Mouse (Mus musculus): ENCODE measurements around the gene Ucn.

Gene Ucn

GRCm38 (mm10) chr5:31138241-31138967 is at the start of gene Ucn:
Gene Ucn, minus strand, starts transcription at chr5:31138829.
- no peak for DNase-seq (ENCODE audit: low spot score)

- no peak for DNase-seq (ENCODE audit: low spot score)
Measured at GRCm38 (mm10) chr5:31183678-31184077, 45.0 kb upstream of the Ucn start.

GRCm38 (mm10) chr5:31181183-31181770 is 42.6 kb upstream of the Ucn start:
- no peak for DNase-seq (ENCODE audit: low spot score)

DNA sequence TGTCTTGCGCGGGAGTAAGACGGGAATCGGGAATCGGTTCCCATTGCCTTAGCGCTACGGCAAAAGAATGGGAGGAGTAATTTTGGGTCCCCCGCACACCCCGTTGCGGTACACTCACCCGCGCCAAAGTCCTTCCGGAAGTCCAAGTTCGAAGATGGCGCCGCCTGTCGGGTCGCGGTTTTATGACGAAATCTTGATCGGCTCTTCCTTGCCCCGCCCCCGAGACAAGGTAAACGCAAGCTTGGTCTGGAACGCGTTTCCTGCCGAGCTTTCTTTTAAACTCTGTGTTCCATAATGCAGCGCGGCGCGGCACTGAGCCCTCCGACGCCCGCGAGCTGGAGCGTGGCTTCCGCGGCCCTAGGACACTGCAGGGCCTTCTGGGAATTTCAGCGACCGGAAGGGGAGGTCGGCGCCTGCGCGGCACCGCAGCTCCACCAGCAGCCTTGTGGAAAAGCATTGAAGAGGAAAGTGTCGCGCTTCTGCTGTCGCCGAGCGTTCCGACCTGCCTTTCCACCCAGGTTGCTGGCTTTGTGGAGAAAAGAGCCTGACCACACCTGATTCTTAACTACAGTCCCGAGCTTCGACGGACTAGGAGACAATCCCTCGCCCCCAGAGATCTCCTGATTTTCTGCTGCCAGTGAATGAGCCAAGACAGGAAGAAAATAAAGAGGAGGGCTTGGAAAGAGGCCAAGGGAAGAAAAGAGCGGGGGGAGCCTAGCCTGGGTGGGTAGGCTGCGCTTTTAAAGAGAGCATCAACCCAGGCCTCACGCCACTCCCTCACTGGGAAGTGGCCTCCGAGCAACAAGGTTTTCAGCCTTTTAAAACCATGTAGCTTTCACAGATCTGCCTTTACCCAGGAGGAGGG is 41.4 kb upstream of the Ucn start, which contains the start of the genes Gm29609 and Gtf3c2:
Gene Gm29609 (minus strand): TSS at position 146 of the 865 bp plus-strand sequence.
Gene Gtf3c2 (minus strand): TSS at position 379 of the 865 bp plus-strand sequence.
- peak; percentile 97 for DNase-seq (ENCODE audit: low spot score)

- no peak for DNase-seq (ENCODE audit: low spot score)
Measured at GRCm38 (mm10) chr5:31179301-31179765, 40.7 kb upstream of the Ucn start.

DNA sequence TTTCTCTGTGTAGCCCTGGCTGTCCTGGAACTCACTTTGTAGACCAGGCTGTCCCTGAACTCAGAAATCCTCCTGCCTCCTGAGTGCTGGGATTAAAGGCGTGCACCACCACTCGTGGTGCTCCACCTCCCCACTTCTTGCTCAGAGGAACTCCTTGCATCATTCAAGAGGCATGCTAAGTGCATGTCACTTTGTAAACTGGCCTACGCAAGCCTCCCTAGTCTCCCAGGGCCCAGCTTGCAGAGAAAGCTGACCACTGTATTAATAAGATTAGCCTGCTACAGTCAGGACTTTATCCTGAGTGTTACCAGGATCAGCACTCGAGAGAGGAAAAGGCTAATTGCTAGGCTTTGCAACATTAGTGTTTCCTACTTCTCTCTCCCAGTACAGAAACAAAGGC is 30.0 kb upstream of the Ucn start:
- DNase-seq (ENCODE audit: low spot score): no peak

GRCm38 (mm10) chr5:31164878-31165277 is 26.2 kb upstream of the Ucn start:
- no peak for DNase-seq (ENCODE audit: low spot score)

DNA sequence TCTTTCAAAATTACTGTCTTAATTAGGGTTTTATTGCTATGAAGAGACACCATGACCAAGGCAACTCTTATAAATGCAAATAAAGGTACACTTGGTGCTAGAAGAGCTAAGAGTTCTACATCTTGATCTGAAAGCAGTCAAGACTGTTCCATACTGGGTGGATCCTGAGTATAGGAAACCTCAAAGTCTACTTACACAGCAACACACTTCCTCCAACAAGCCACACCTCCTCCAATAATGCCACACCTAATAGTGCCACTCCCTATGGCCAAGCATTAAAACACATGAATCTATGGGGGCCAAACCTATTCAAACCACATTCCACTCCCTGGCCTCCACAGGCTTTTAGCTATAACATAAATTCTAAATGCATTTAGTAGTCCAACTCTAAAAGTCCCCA is 23.8 kb upstream of the Ucn start:
- no peak for DNase-seq (ENCODE audit: low spot score)

GRCm38 (mm10) chr5:31154152-31154553 is 15.5 kb upstream of the Ucn start, which contains the start of gene Mpv17:
Gene Mpv17, minus strand, starts transcription at chr5:31154251.
- DNase-seq (ENCODE audit: low spot score): peak; percentile 82

GRCm38 (mm10) chr5:31153516-31154151 is 15.0 kb upstream of the Ucn start:
- DNase-seq (ENCODE audit: low spot score): no peak

- no peak for DNase-seq (ENCODE audit: low spot score)
Measured at GRCm38 (mm10) chr5:31151746-31152145, 13.1 kb upstream of the Ucn start.

GRCm38 (mm10) chr5:31149781-31150180 is 11.2 kb upstream of the Ucn start:
- DNase-seq (ENCODE audit: low spot score): no peak

DNA sequence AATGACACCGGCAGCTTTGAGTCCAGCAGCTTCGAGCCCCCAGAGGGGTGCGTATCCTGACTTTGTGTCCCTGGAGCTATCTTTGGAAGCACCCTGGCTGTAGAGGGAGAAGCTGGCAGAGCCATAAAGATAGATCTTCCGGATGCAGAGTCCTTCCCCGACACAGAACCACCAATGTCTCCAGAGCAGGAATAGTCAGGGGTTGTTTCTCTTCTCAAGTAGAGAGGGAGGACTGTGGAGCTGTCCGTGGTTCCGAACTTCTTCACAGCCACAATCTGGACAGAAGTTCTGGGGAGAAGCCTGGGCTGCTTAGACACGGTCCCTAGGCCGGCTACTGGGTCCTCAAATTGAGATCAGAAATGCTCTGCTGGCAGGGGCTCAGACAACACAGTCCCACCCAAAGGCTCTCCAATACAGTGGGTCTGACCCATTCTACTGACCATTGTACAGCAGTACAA is 368 bp upstream of the Ucn start:
- DNase-seq (ENCODE audit: low spot score): peak; percentile 63

- DNase-seq (ENCODE audit: low spot score): no peak
Measured at GRCm38 (mm10) chr5:31137658-31138057, 971 bp downstream of the Ucn start.

GRCm38 (mm10) chr5:31136730-31137424 is 1.8 kb downstream of the Ucn start:
- DNase-seq (ENCODE audit: low spot score): no peak

- no peak for DNase-seq (ENCODE audit: low spot score)
Measured at GRCm38 (mm10) chr5:31126050-31126449, 12.6 kb downstream of the Ucn start.

DNA sequence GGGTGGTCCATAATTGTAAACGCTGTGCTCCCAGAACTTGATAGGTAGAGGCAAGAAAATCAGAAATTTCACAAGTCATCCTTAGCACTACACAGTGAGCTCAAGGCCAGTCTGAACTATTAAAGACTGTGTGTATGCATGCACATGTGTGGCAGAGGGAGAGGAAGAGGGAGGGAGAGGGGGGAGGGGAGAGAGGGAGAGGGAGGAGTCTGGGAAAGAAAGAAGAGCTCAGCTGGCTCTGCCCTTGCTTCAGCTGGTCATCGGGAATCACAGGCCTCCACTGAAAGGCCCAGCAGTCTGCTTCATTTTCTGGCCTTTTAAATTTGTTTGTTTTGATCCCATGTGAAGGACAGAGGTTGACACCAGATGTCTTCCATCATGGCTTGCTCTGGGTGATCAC is 15.1 kb downstream of the Ucn start:
- no peak for DNase-seq (ENCODE audit: low spot score)

DNA sequence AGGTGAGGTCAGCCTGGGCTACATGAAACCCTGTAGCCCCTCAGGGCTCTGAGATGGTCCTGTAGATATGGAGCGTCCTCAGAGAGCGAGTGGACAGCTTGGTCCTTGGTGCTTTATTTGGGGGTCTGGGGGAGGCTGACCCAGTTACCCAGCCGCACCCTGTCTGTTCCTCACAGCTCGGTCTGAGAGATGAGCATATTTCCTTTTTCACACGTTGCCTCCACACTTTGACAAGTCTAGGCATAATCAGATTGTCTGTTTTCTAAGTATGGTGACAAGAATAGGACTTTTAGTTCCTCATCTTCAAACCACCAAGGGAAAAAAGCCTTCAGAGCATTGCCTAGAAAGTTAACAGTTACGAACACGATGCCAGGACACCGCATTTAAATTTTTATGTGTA is 17.5 kb downstream of the Ucn start:
- no peak for DNase-seq (ENCODE audit: low spot score)

DNA sequence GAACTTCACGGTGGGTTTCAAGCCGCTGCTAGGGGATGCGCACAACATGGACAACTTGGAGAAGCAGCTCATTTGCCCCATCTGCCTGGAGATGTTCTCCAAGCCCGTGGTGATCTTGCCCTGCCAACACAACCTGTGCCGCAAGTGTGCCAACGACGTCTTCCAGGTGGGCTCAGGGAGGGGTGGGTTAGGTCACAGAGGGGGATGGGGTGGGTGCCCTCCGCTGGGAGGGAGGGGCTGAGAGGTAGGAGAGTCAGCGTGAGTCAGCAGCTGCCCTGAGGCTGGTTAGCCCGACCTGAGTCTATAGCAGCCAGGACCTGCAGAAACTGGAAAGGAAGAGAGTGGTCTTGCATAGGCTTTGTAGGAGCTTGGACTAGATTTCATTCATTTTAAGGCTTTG is 21.7 kb downstream of the Ucn start:
- no peak for DNase-seq (ENCODE audit: low spot score)

DNA sequence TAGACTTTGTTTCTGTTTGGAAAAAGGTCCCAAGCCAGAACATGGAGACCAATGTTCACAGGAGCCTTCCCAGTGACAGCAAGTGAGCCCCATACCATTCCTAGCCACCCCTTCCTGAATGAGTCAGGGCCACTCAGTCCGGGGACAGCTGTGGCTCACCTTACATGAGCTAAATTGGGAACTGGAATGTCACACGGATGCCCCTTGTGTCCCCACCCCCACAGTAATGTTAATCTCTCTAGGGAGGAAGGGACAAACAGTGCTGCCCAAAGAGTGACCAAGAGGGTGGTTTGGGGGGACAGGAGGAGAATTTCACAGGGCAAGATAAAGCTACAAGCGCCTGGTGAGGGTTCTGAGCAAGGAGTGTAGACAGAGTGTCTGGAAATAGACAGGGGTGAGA is 22.3 kb downstream of the Ucn start, which contains the start of gene Trim54:
Gene Trim54 (plus strand): TSS at position 359 of the 400 bp plus-strand sequence.
- DNase-seq (ENCODE audit: low spot score): no peak

- no peak for DNase-seq (ENCODE audit: low spot score)
Measured at GRCm38 (mm10) chr5:31110781-31111180, 27.8 kb downstream of the Ucn start.

Data from testis, postnatal 10 days (tissue).